Mouse (Mus musculus) small intestine, adult 2 months (tissue): ENCODE measurements around the gene Adipor2.

Experiments
- CTCF ChIP-seq: fragments of 200-500 bp; IDR thresholded peaks from 2 replicates; pipeline ENCODE4 v1.5.1; 2012; ENCODE audit warnings: low read depth, mild to moderate bottlenecking, control low read depth, inconsistent platforms, low read length, moderate library complexity, mixed read lengths; ENCODE audit not compliant: insufficient replicate concordance, insufficient read length; ENCODE audit errors: extremely low read depth
- POLR2A ChIP-seq: fragments of 200-500 bp; IDR thresholded peaks from 2 replicates; pipeline ENCODE4 v1.6.1; 2012; ENCODE audit warnings: low read depth, mild to moderate bottlenecking, control low read depth, inconsistent platforms, low read length, moderate library complexity

DNA sequence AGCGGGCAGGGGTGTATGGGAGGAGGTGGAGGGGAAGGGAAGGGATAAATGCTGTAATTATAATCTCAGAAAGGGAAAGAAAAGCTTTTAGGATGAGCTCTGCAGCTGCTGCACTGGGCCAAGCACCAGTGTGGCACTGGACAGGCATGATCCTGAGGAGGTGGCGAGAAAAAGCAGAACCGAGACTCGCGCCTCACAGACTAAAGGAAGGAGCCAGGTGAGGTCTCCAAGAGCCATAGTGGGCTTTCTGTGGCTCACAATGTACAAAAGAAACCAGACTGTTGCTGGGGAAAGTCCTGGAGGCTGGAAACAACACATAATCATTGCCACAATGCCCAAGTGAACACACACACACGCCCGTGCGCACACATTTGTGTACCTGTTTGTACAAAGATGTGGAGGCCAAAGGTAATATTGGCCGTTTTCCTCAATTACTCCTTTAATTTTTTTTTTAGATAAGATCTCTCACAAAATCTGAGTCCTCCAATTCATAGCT lies 66.8 kb downstream of the Adipor2 start:
- TF ChIP-seq CTCF (no peak), POLR2A (no peak)
